Mouse (Mus musculus): ENCODE data around the gene Nme7. TPM values are rescaled to one million over a fixed set of nuclear protein-coding genes. Genes with fewer than 3 reads are reported as not detected.

Gene Nme7
- polyA plus RNA-seq, 1 experiment from 2014 or later = 47.7 TPM

DNA sequence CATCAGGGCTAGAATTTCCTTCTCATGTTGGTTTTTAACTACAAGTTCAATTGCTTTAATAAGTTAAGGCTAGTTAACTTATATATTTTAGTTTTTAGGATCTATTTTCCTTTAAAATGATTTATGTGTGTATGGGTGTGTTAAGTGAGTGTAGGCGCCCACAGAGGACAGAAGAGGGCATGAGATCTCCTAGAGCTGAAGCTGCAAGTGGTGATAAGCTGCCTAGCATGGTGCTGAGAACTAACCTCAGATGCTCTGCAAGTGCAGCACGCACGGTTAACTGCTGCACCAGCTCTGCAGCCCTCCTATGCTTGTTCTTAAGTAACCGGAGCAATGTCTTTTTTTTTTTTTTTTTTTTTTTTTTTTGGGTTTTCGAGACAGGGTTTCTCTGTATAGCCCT is 7.4 kb upstream of the Nme7 start:
- 95% methylated on average over 4 of the region's 5 CpGs for WGBS
- Histone ChIP-seq H3K36me3 (peaks cover 95% of the 10 kb centered on the region), H3K27me3 (ENCODE audit: low read depth, poor library complexity, severe bottlenecking) (no peaks in the 10 kb centered on the region), H3K9me3 (replicated peaks) (no peaks in the 10 kb centered on the region), H3K27ac (no peak overlapping the region), H3K4me3 (no peak overlapping the region), H3K4me1 (no peaks in the 10 kb centered on the region)
- no peak for DNase-seq (ENCODE audit: low spot score)

GRCm38 (mm10) chr1:164301949-164302348 is 2.0 kb upstream of the Nme7 start:
- WGBS = 92% methylated on average over 4 of the region's 4 CpGs

GRCm38 (mm10) chr1:164307124-164307751 is 3.3 kb downstream of the Nme7 start, which contains the start of gene Blzf1:
Gene Blzf1, minus strand, starts transcription at chr1:164307489.
- peak within 1 kb of the TSS; percentile 67 for H3K27ac ChIP-seq
- under 1% methylated on average over 35 of the region's 35 CpGs for WGBS
- H3K4me1 ChIP-seq = peaks cover 15% of the 10 kb centered on the region
- no peaks in the 10 kb centered on the region for H3K27me3 ChIP-seq (ENCODE audit: low read depth, poor library complexity, severe bottlenecking)
- H3K4me3 ChIP-seq = peak within 1 kb of the TSS; percentile 76
- H3K36me3 ChIP-seq = peaks cover 23% of the 10 kb centered on the region
- DNase-seq (ENCODE audit: low spot score) = peak; percentile 98
- H3K9me3 ChIP-seq (replicated peaks) = no peaks in the 10 kb centered on the region

More at GRCm38 (mm10) chr1:164301949-164302348, 2.0 kb upstream of the Nme7 start:
- Histone ChIP-seq H3K27ac (no peak overlapping the region), H3K4me3 (no peak overlapping the region), H3K27me3 (ENCODE audit: low read depth, poor library complexity, severe bottlenecking) (no peaks in the 10 kb centered on the region), H3K36me3 (peaks cover 71% of the 10 kb centered on the region), H3K4me1 (peaks cover 7% of the 10 kb centered on the region), H3K9me3 (replicated peaks) (no peaks in the 10 kb centered on the region)
- no peak for DNase-seq (ENCODE audit: low spot score)

DNA sequence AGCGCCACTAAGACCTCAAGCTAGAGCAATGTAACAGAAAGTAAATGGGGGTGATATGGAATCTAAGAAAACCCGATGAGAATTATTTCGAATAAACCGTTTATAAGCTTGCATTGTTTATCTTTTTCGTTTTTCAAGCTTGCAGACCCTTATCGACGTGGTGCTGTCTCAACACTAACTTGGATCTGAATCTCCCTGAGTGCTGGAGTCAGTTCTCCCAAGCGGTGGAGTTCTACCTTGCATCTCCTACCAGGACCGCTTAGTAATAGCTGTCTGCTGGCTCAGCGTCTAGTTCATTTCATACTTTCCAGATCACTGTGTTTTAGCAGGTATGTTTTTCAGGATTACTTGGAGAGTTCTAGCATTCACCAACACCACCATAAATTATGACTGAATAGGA is 4.0 kb downstream of the Nme7 start:
- Histone ChIP-seq H3K4me3 (peak overlapping the region; percentile 76), H3K36me3 (peaks cover 23% of the 10 kb centered on the region), H3K27ac (peak overlapping the region; percentile 67), H3K9me3 (replicated peaks) (no peaks in the 10 kb centered on the region), H3K27me3 (ENCODE audit: low read depth, poor library complexity, severe bottlenecking) (no peaks in the 10 kb centered on the region), H3K4me1 (peaks cover 15% of the 10 kb centered on the region)
- no peak for DNase-seq (ENCODE audit: low spot score)
- WGBS = 14% methylated on average over 10 of the region's 10 CpGs

GRCm38 (mm10) chr1:164314085-164314484 is 10.2 kb downstream of the Nme7 start:
- peaks cover 34% of the 10 kb centered on the region for H3K36me3 ChIP-seq
- 94% methylated on average over 5 of the region's 5 CpGs for WGBS
- no peak overlapping the region for H3K4me3 ChIP-seq
- no peaks in the 10 kb centered on the region for H3K27me3 ChIP-seq (ENCODE audit: low read depth, poor library complexity, severe bottlenecking)
- no peak overlapping the region for H3K27ac ChIP-seq
- DNase-seq (ENCODE audit: low spot score) = no peak
- no peaks in the 10 kb centered on the region for H3K9me3 ChIP-seq (replicated peaks)
- no peaks in the 10 kb centered on the region for H3K4me1 ChIP-seq

- no peaks in the 10 kb centered on the region for H3K4me1 ChIP-seq
- peaks cover 39% of the 10 kb centered on the region for H3K36me3 ChIP-seq
- peak; percentile 50 for DNase-seq (ENCODE audit: low spot score)
- no peak overlapping the region for H3K27ac ChIP-seq
- WGBS = 74% methylated on average over 8 of the region's 8 CpGs
- H3K4me3 ChIP-seq = no peak overlapping the region
- no peaks in the 10 kb centered on the region for H3K27me3 ChIP-seq (ENCODE audit: low read depth, poor library complexity, severe bottlenecking)
- no peaks in the 10 kb centered on the region for H3K9me3 ChIP-seq (replicated peaks)
Observed at GRCm38 (mm10) chr1:164315266-164315665, 11.3 kb downstream of the Nme7 start.

GRCm38 (mm10) chr1:164316697-164317096 is 12.8 kb downstream of the Nme7 start:
- Histone ChIP-seq H3K36me3 (peaks cover 35% of the 10 kb centered on the region), H3K27ac (no peak overlapping the region), H3K4me3 (no peak overlapping the region), H3K27me3 (ENCODE audit: low read depth, poor library complexity, severe bottlenecking) (no peaks in the 10 kb centered on the region), H3K9me3 (replicated peaks) (no peaks in the 10 kb centered on the region), H3K4me1 (no peaks in the 10 kb centered on the region)
- DNase-seq (ENCODE audit: low spot score) = peak; percentile 80
- 38% methylated on average over 3 of the region's 3 CpGs for WGBS

DNA sequence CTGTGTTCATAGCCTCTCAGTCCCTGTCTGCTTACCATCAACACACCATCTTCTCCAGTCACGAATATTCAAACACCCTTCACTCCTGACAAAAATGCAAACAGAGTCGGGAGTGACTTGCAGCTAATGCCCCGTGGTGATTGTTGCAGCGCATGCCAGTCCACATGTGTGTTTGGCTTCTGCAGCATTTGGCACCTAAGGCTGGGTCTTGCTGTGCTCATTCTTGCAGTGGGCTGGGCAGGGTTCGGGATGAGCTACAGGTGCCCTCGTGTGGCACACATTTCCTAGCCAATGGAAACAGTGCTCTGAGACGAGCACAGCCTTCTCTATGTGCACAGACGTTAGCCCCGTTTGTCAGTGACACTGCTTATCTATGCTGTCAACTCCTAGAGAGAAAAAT is 13.3 kb downstream of the Nme7 start:
- Histone ChIP-seq H3K36me3 (peaks cover 33% of the 10 kb centered on the region), H3K4me1 (no peaks in the 10 kb centered on the region), H3K4me3 (no peak overlapping the region), H3K27me3 (ENCODE audit: low read depth, poor library complexity, severe bottlenecking) (no peaks in the 10 kb centered on the region), H3K9me3 (replicated peaks) (no peaks in the 10 kb centered on the region), H3K27ac (no peak overlapping the region)
- no peak for DNase-seq (ENCODE audit: low spot score)
- WGBS = 91% methylated on average over 9 of the region's 9 CpGs

- 92% methylated on average over 5 of the region's 5 CpGs for WGBS
- no peak for DNase-seq (ENCODE audit: low spot score)
- no peaks in the 10 kb centered on the region for H3K4me1 ChIP-seq
Observed at GRCm38 (mm10) chr1:164318474-164318873, 14.6 kb downstream of the Nme7 start.

DNA sequence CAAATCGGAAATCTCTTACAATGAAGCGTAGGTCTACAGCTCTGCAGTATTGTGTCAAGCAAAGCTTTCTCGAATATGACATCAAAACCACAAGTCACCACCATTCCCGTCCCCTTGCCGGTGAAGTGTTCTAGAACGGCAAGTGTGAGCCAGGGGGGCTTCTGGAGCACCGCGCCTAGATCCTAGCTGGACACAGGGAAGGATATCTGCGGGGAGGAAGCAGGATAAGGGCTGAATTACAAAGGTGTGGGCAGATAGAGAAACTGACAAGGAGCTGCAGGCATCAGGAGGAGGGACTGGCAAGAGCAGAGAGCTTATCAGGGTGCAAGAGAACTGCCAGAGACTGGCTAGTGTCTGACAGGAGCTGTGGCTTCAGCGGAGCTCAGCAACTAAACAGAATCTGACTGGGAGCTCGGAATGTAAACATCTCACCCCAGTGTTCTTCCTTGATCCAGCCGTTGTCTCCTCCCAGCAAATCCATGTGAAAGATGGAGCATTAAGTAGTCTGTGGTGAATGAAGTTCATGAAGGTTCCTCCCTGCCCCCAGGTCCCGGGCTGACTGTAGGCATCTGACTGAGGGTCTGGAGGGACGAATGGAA is 15.7 kb downstream of the Nme7 start:
- Histone ChIP-seq H3K27ac (no peak overlapping the region), H3K27me3 (ENCODE audit: low read depth, poor library complexity, severe bottlenecking) (no peaks in the 10 kb centered on the region), H3K4me1 (no peaks in the 10 kb centered on the region), H3K36me3 (peaks cover 16% of the 10 kb centered on the region), H3K4me3 (no peak overlapping the region), H3K9me3 (replicated peaks) (no peaks in the 10 kb centered on the region)
- WGBS = 76% methylated on average over 14 of the region's 14 CpGs
- DNase-seq (ENCODE audit: low spot score) = no peak

More at GRCm38 (mm10) chr1:164318474-164318873, 14.6 kb downstream of the Nme7 start:
- peaks cover 26% of the 10 kb centered on the region for H3K36me3 ChIP-seq
- H3K9me3 ChIP-seq (replicated peaks) = no peaks in the 10 kb centered on the region
- no peak overlapping the region for H3K27ac ChIP-seq
- no peak overlapping the region for H3K4me3 ChIP-seq
- no peaks in the 10 kb centered on the region for H3K27me3 ChIP-seq (ENCODE audit: low read depth, poor library complexity, severe bottlenecking)

DNA sequence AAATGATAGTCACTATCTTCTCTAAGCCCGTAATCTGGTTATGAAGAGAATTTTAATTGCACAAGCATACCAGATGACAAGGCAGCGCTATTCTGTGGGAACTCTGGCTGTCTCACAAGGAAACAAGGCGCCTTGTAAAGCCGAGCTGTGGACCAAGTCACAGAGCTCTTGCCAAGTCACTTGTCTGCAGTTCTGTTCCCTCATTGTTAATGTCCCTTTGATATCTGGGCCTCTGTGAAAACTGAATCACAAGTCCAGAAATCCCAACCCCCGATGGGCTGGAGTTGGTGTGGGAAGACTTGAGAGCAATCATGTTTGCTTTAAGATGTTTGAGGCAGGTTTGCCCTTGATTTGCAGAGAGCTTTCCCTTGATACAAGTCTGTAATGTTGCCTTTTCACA is 16.8 kb downstream of the Nme7 start:
- peaks cover 13% of the 10 kb centered on the region for H3K36me3 ChIP-seq
- no peaks in the 10 kb centered on the region for H3K4me1 ChIP-seq
- no peak overlapping the region for H3K27ac ChIP-seq
- H3K9me3 ChIP-seq (replicated peaks) = no peaks in the 10 kb centered on the region
- H3K27me3 ChIP-seq (ENCODE audit: low read depth, poor library complexity, severe bottlenecking) = no peaks in the 10 kb centered on the region
- H3K4me3 ChIP-seq = no peak overlapping the region
- no peak for DNase-seq (ENCODE audit: low spot score)
- 92% methylated on average over 5 of the region's 5 CpGs for WGBS

DNA sequence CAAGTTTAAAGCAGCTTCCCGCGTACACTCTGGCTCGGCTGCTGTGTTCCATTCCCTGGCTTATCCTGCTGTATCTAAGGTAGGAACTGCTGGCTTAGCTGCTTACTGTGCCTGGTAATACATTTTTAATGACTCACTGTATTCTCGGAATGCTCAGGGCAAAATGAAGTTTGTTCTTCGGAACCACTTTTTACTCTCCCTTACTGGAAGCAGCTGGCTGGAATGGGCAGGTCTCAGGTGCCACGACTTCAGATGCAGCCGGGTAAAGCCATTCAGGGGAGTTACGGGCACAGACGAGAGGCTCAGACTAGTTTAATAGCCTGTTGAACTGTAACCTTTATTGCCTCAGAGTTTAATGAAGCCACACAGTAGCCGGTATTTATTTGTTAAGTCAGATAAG is 17.5 kb downstream of the Nme7 start:
- Histone ChIP-seq H3K27me3 (ENCODE audit: low read depth, poor library complexity, severe bottlenecking) (no peaks in the 10 kb centered on the region), H3K4me3 (no peak overlapping the region), H3K27ac (no peak overlapping the region), H3K36me3 (peaks cover 13% of the 10 kb centered on the region), H3K4me1 (no peaks in the 10 kb centered on the region), H3K9me3 (replicated peaks) (no peaks in the 10 kb centered on the region)
- 81% methylated on average over 10 of the region's 10 CpGs for WGBS
- no peak for DNase-seq (ENCODE audit: low spot score)

GRCm38 (mm10) chr1:164322987-164323650 is 19.2 kb downstream of the Nme7 start:
- Histone ChIP-seq H3K27me3 (ENCODE audit: low read depth, poor library complexity, severe bottlenecking) (no peaks in the 10 kb centered on the region), H3K4me3 (no peak overlapping the region), H3K4me1 (no peaks in the 10 kb centered on the region), H3K9me3 (replicated peaks) (no peaks in the 10 kb centered on the region), H3K36me3 (peaks cover 7% of the 10 kb centered on the region), H3K27ac (no peak overlapping the region)
- WGBS = 85% methylated on average over 8 of the region's 8 CpGs
- DNase-seq (ENCODE audit: low spot score) = no peak
